Mouse (Mus musculus): ENCODE measurements at regions not wholly inside any gene's neighbourhood (a gene's known extent, or its start where the extent isn't known, plus 50 kb on each side); places are given as distances from the start of the nearest gene placed in this dataset.
A peak's percentile ranks its signal among the peaks of the same experiment; 100 is the strongest.

- no peaks in the 10 kb centered on the region for H3K36me3 ChIP-seq
- no peak overlapping the region for H3K4me2 ChIP-seq (replicated peaks)
- no peaks in the 10 kb centered on the region for H3K4me1 ChIP-seq (replicated peaks)
- H3K4me3 ChIP-seq (replicated peaks) = no peak overlapping the region
- ATAC-seq = no peak
- H3K9ac ChIP-seq = no peak overlapping the region
- no peak overlapping the region for H3K27ac ChIP-seq
- no peaks in the 10 kb centered on the region for H3K9me3 ChIP-seq
- H3K27me3 ChIP-seq (replicated peaks) = no peaks in the 10 kb centered on the region
- WGBS = 75% methylated on average over 5 of the region's 5 CpGs
Measured at GRCm38 (mm10) chr8:15313481-15313880, 267.6 kb upstream of the BB014433 start.

GRCm38 (mm10) chr8:15311509-15311908 is 265.6 kb upstream of the BB014433 start:
- no peak overlapping the region for H3K9ac ChIP-seq
- H3K9me3 ChIP-seq = no peaks in the 10 kb centered on the region
- 83% methylated on average over 4 of the region's 4 CpGs for WGBS
- no peaks in the 10 kb centered on the region for H3K27me3 ChIP-seq (replicated peaks)
- H3K4me1 ChIP-seq (replicated peaks) = no peaks in the 10 kb centered on the region
- no peak overlapping the region for H3K4me3 ChIP-seq (replicated peaks)
- H3K36me3 ChIP-seq = no peaks in the 10 kb centered on the region
- H3K27ac ChIP-seq = no peak overlapping the region
- no peak for ATAC-seq
- H3K4me2 ChIP-seq (replicated peaks) = no peak overlapping the region

DNA sequence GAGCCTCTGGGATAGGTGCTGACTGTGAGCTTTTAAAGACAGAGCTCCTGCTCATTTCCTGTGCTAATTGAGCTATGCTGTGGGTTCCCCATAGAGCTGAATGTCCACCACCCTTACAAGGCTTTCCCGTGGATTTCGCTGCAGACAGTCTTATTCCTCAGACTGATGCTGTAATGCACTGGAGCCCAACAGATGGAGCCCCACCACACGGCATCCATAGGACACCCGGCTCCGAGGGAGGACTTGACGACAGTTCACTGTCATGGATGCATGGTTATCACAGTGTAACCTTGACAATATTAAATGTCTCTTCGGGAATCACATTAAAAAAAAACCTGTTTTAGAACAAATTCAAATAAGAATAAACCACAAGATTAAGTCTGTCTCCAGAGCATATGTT is 265.2 kb upstream of the BB014433 start:
- no peaks in the 10 kb centered on the region for H3K9me3 ChIP-seq
- no peak overlapping the region for H3K4me3 ChIP-seq (replicated peaks)
- H3K9ac ChIP-seq = no peak overlapping the region
- ATAC-seq = no peak
- H3K27ac ChIP-seq = no peak overlapping the region
- WGBS = 81% methylated on average over 7 of the region's 7 CpGs
- no peaks in the 10 kb centered on the region for H3K4me1 ChIP-seq (replicated peaks)
- H3K36me3 ChIP-seq = no peaks in the 10 kb centered on the region
- H3K4me2 ChIP-seq (replicated peaks) = no peak overlapping the region
- no peaks in the 10 kb centered on the region for H3K27me3 ChIP-seq (replicated peaks)

- WGBS = 75% methylated on average over 2 of the region's 2 CpGs
- Histone ChIP-seq H3K27ac (no peak overlapping the region), H3K9ac (no peak overlapping the region), H3K27me3 (replicated peaks) (no peaks in the 10 kb centered on the region), H3K4me2 (replicated peaks) (no peak overlapping the region), H3K4me3 (replicated peaks) (no peak overlapping the region), H3K9me3 (no peaks in the 10 kb centered on the region), H3K36me3 (no peaks in the 10 kb centered on the region), H3K4me1 (replicated peaks) (no peaks in the 10 kb centered on the region)
- no peak for ATAC-seq
Measured at GRCm38 (mm10) chr8:15304143-15304677, 258.3 kb upstream of the BB014433 start.

GRCm38 (mm10) chr8:15273775-15274174 is 227.9 kb upstream of the BB014433 start:
- 72% methylated on average over 5 of the region's 5 CpGs for WGBS
- no peak overlapping the region for H3K4me3 ChIP-seq (replicated peaks)
- no peak overlapping the region for H3K27ac ChIP-seq
- no peaks in the 10 kb centered on the region for H3K27me3 ChIP-seq (replicated peaks)
- ATAC-seq = no peak
- H3K4me1 ChIP-seq (replicated peaks) = no peaks in the 10 kb centered on the region
- H3K4me2 ChIP-seq (replicated peaks) = no peak overlapping the region
- no peak overlapping the region for H3K9ac ChIP-seq
- H3K9me3 ChIP-seq = no peaks in the 10 kb centered on the region
- no peaks in the 10 kb centered on the region for H3K36me3 ChIP-seq

- H3K4me1 ChIP-seq (replicated peaks) = no peaks in the 10 kb centered on the region
- H3K9me3 ChIP-seq = no peaks in the 10 kb centered on the region
- H3K9ac ChIP-seq = no peak overlapping the region
- H3K4me2 ChIP-seq (replicated peaks) = no peak overlapping the region
- ATAC-seq = no peak
- no peak overlapping the region for H3K4me3 ChIP-seq (replicated peaks)
- WGBS = 40% methylated on average over 17 of the region's 17 CpGs
- H3K27me3 ChIP-seq (replicated peaks) = no peaks in the 10 kb centered on the region
- no peaks in the 10 kb centered on the region for H3K36me3 ChIP-seq
- H3K27ac ChIP-seq = no peak overlapping the region
Measured at GRCm38 (mm10) chr8:15271793-15272587, 226.1 kb upstream of the BB014433 start.

DNA sequence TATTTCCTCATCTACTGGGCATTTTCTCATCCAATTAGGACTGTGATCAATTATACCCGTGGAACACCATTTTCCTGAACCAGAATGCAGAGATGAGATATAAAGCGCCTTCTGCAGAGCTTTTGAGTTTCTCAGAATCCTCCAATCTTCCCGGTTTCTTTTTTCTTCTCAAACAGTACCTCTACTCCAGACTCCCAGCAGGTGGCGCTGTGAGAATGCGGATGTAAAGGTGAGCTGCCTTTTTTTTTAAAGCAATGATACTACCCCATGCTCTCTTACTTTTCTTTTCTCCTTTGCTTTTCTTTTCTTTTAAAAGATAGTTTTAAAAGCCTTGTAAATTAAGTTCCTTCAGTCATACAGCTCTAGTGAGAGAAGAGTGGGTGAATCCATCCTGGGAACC is 224.4 kb upstream of the BB014433 start:
- H3K4me3 ChIP-seq (replicated peaks) = no peak overlapping the region
- no peak overlapping the region for H3K9ac ChIP-seq
- no peak overlapping the region for H3K4me2 ChIP-seq (replicated peaks)
- H3K27me3 ChIP-seq (replicated peaks) = no peaks in the 10 kb centered on the region
- WGBS = 12% methylated on average over 5 of the region's 5 CpGs
- H3K9me3 ChIP-seq = no peaks in the 10 kb centered on the region
- ATAC-seq = no peak
- H3K36me3 ChIP-seq = no peaks in the 10 kb centered on the region
- no peak overlapping the region for H3K27ac ChIP-seq
- no peaks in the 10 kb centered on the region for H3K4me1 ChIP-seq (replicated peaks)

GRCm38 (mm10) chr8:15244770-15245485 is 199.1 kb upstream of the BB014433 start:
- Histone ChIP-seq H3K27me3 (replicated peaks) (no peaks in the 10 kb centered on the region), H3K4me1 (replicated peaks) (no peaks in the 10 kb centered on the region), H3K27ac (no peak overlapping the region), H3K36me3 (no peaks in the 10 kb centered on the region), H3K4me3 (replicated peaks) (no peak overlapping the region), H3K9ac (no peak overlapping the region), H3K4me2 (replicated peaks) (no peak overlapping the region), H3K9me3 (no peaks in the 10 kb centered on the region)
- 90% methylated on average over 12 of the region's 12 CpGs for WGBS
- no peak for ATAC-seq

DNA sequence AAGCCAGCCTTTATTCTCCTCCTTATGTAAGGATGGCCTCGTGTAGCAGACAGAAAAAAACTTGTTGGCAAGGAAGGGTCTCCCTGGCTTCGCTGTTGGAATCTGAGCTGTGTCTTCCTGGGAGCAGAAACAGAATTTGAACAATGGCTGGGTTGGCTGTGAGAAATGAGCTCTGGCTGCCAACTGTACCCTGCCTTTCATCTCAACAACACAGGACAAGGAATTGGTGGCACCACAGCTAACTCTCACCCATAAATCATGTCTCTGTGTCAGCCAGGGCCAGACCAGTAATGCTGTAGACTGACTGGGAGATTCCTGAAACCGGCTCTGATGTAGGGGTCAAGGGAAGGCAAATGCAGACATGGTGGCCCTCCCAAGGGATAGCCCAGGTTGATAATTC is 189.5 kb upstream of the BB014433 start:
- Histone ChIP-seq H3K4me1 (replicated peaks) (no peaks in the 10 kb centered on the region), H3K27me3 (replicated peaks) (no peaks in the 10 kb centered on the region), H3K36me3 (no peaks in the 10 kb centered on the region), H3K4me3 (replicated peaks) (no peak overlapping the region), H3K9me3 (no peaks in the 10 kb centered on the region), H3K4me2 (replicated peaks) (no peak overlapping the region), H3K9ac (no peak overlapping the region), H3K27ac (no peak overlapping the region)
- no peak for ATAC-seq
- 63% methylated on average over 3 of the region's 3 CpGs for WGBS

GRCm38 (mm10) chr8:15233241-15233640 is 187.4 kb upstream of the BB014433 start:
- Histone ChIP-seq H3K4me2 (replicated peaks) (no peak overlapping the region), H3K4me3 (replicated peaks) (no peak overlapping the region), H3K4me1 (replicated peaks) (no peaks in the 10 kb centered on the region), H3K36me3 (no peaks in the 10 kb centered on the region), H3K9me3 (no peaks in the 10 kb centered on the region), H3K27me3 (replicated peaks) (no peaks in the 10 kb centered on the region), H3K27ac (no peak overlapping the region), H3K9ac (no peak overlapping the region)
- 56% methylated on average over 8 of the region's 8 CpGs for WGBS
- ATAC-seq = no peak

- Histone ChIP-seq H3K27me3 (replicated peaks) (no peaks in the 10 kb centered on the region), H3K9ac (no peak overlapping the region), H3K4me3 (replicated peaks) (no peak overlapping the region), H3K4me2 (replicated peaks) (no peak overlapping the region), H3K4me1 (replicated peaks) (no peaks in the 10 kb centered on the region), H3K27ac (no peak overlapping the region), H3K9me3 (no peaks in the 10 kb centered on the region), H3K36me3 (no peaks in the 10 kb centered on the region)
- no peak for ATAC-seq
- 43% methylated on average over 2 of the region's 2 CpGs for WGBS
Measured at GRCm38 (mm10) chr8:15230217-15230616, 184.3 kb upstream of the BB014433 start.

GRCm38 (mm10) chr8:15221211-15221912 is 175.5 kb upstream of the BB014433 start:
- Histone ChIP-seq H3K9ac (no peak overlapping the region), H3K9me3 (no peaks in the 10 kb centered on the region), H3K4me1 (replicated peaks) (no peaks in the 10 kb centered on the region), H3K36me3 (no peaks in the 10 kb centered on the region), H3K27me3 (replicated peaks) (no peaks in the 10 kb centered on the region), H3K27ac (no peak overlapping the region), H3K4me2 (replicated peaks) (no peak overlapping the region), H3K4me3 (replicated peaks) (no peak overlapping the region)
- ATAC-seq = peak; percentile 48; the same call in 1 of the 2 replicates
- 42% methylated on average over 13 of the region's 13 CpGs for WGBS
